Mouse (Mus musculus) erythroid progenitor cell, adult 5-6 weeks (primary cell): Measurements from ENCODE around the gene Zhx3. TPM values are rescaled to one million over a fixed set of nuclear protein-coding genes. Genes with fewer than 3 reads are reported as not detected.
A peak's percentile ranks its signal among the peaks of the same experiment; 100 is the strongest.

Source experiments
- ATAC-seq: replicated peaks from 2 replicates; pipeline ENCODE4 v1.8.0; 2016; ENCODE audit warnings: moderate number of reproducible peaks, mild to moderate bottlenecking, moderate TSS enrichment, inconsistent platforms; ENCODE audit not compliant: poor library complexity, low FRiP score, severe bottlenecking
- total RNA-seq, 2 experiments: library from RNA; stranded (forward) in 1 of 2; stranded (reverse) in 1 of 2; fragments of 150-400 nt in 1 of 2; fragments of 186-747, 209-891 nt in 1 of 2; gene quantifications; 2 replicates each; pipeline versions ENCODE4 v1.2.3 to v1.2.4; 2015 to 2017; ENCODE audit warnings: low replicate concordance in 2 of 2

The Zhx3 gene
- total RNA-seq, 2 experiments from 2014 or later: 2.1 TPM

DNA sequence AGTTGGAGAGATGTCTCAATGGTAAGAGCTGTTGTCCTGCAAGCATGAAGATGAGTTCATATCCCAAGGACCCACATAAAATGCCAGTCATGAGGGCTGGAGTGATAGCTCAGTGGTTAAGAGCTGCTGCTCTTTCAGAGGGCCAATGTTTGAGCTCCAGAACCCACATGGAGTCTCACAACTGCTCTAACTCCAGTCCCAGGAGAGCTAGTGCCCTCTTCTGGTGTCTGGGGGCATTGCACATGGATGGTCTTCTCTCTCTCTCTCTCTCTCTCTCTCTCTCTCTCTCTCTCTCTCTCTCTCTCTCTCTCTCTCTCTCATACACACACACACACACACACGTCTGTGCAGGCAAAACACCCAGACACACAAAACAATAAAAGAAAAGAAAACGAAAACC is 12.0 kb upstream of the Zhx3 start:
- ATAC-seq: no peak

DNA sequence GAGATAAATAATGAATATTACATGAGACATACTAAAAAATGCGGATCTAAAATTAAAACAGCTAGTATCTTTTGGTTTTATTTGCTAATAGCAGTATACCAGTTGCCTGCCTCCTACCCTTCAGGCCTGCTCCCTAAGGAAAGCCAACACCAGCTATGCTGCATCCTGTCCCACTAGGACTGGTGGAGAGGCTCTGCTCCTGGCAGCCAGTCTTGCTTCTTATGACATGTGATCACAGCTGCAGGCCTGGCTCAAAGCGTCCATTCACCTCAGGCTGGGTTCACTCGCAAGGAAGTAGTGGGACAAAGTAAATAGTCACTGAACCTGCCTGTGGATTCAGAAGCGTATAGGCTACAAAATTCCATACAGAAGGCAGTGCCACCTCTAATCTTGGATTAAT is 11.1 kb upstream of the Zhx3 start:
- ATAC-seq: no peak

DNA sequence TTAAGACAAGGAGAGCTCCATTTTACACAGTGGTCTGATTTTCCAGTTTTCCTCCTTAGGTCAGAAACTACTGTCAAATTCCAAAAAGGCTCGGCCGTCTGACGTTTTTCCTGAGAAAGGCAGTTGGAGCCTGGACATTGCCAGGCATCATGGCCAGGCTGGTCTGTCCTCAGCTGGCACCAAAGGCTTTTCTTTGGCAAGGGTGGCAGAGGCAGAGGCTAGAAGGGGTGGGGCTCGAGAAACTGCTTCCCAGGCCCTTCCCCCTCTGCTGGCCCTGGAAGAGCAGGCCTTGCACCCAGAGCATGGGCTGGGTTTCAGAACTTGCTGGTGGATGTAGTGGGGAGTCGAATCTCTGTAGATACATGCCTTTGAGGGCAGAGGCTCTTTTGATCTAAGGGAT is 9.6 kb upstream of the Zhx3 start:
- ATAC-seq: no peak

DNA sequence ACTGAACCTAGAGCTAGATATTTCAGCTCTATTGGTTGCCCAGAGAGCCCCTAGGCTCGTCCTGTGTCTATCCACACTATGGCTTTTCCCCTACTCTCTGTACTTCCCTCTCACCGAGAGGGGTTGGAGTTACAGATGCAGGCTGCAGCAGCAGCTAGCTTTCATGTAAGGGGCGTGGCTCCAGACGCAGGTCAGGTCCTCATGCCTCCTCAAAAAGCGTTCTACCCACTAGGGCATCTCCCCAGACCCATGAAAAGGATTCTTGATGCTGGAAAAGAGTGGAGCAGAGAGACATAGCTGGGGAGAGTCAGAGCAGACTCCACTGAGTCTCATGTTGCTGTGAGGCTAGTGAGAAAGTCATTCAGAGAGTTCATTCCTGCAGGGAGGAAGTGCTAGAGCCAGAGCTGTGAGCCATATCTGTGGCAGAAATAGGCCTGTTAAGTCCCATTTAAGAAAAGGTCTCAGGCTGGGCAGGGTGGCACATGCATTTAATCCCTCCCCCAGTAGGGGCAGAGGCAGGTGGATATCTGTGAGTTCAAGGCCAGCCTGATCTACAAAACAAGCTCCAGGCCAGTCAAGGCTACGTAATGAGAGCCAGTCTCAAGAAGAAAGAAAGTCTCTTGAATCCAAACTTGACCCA is 8.8 kb upstream of the Zhx3 start:
- ATAC-seq: no peak

DNA sequence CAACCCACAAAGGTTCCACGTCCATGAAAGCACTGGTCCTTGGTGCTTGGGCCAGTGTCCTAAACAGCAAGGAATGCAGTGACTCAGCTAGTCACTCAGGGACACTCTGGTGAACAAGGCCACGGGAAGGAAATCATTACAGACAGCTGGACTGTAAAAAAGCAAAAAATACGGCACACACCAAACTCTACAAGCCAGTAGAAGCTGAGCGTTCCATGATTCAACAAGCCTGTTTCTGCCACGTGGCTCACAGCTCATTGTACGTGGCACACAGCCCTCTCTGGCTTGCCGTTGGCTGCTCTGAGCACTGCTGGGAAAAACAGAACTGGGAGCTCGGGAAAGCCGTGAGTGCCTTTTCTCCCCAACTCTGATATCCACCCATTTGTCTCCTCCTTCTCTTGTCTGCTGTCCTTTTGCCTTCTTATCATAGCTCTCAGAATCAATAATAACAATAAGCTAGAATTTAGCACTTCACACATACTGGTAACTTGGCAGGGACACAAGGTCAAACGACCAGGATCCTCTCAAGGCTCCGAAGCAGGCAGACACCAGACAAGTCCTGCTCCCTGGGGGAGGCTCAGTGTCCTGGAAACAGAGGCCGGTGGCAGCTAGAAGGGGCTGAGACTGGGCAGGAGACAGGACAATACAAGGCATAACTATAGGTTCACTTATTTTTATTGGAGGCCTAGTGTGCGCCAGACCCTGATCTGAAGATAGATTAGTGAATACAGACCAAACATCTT is 7.8 kb upstream of the Zhx3 start, which contains the start of gene Lpin3:
Gene Lpin3, plus strand, starts transcription at position 218 of the 743 bp plus-strand sequence.
- no peak for ATAC-seq

DNA sequence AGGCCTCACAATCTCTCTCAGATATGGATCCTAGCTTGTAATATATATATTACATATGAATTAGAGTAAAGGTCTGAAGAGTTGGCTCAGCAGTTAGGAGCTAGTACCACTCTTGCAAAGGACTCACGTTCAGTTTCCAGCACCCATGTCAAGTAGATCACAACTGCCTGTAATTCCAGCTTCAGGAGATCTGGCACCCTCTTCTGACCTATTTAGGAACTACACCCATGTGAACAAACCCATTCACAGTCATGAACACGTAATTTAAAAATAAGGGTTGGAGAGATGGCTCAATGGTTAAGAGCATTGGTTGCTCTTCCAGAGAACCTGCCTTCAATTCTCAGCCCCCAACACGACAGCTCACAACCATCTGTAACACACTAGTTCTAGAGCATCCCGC is 3.3 kb upstream of the Zhx3 start:
- no peak for ATAC-seq

DNA sequence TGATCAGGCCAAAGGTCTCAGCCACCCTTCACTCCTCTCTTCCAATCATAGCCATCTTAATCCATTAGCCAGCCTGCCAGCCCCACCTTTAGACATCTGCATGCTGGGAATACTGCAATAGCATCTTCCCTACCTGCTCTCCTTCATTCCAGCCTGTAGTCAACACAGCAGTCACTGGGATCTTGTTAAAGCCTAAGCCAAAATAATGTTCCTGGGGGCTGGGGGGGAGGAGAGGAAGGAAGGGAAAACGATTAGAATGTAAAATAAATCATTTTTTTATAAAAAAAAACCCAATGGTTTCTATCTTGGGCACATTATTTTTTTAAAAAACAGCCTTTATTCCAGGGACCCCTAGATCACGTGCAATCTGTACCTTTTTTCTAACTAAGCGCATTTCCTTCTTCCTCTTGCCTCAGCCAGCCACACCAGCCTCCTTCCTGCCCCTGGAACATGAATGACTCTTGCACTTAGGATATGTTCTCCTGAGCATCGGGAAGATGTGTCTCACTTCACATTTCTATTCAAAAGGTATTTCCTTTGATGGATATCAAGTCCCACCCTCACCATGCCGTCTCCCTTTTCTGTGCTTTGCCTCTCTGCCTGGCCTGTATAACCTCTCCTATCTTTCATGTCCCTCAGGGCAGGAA is 1.6 kb upstream of the Zhx3 start:
- ATAC-seq: no peak

DNA sequence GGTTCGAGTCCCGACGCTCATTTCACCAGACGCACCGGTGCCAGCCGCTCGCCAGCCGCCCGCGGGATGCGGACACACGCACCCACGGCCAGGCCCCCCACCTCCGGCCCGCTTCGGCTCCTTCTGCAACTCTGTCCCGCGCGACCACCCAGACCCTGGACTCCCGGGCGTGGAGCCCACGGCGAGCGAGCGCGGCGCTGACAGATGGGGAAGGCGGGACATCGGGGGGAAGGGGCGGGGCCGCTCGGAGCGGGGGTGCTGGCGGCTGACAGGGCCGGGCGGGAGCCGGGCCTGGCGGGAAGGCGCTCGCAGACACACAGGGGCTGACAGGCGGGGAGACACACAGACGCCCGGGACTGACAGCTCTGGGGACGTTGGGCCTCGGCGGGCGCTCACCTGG is 403 bp downstream of the Zhx3 start:
- peak; percentile 90 for ATAC-seq

DNA sequence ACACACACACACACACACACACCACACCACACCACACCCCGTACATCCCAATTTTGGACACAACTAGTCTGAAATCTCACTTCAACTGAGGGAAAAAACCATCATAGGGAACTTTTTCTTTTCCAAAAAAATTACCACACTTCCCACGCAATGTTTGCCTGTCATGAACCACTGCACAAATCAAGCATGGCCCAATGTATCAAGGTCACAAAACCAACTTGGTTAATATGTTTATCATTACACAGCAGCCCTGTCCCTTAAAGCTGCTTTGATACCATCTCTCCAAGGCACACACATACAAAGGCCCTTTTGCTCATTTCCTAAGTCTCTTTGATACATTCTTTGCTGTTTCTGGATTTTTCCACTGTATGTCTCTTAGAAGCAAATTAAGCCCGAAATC is 1.5 kb downstream of the Zhx3 start:
- no peak for ATAC-seq

DNA sequence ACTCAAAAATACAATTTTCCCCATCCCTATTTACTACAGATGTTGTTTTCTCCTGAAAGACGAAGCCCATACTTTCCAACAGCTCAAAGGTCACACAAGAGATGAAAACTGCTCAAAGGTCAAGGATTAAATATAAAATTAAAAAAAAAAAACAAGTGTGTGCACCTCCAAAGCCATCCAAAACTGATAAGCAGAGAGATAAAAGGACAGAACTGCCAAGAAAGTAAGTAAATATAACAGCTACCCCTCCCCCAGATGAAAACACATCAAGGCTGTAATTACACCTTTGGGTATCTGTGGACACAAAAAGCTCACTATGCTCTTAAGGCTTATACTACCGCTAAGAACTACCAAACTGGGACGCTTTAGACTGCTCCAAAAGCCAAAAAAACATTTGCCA is 3.4 kb downstream of the Zhx3 start:
- no peak for ATAC-seq

DNA sequence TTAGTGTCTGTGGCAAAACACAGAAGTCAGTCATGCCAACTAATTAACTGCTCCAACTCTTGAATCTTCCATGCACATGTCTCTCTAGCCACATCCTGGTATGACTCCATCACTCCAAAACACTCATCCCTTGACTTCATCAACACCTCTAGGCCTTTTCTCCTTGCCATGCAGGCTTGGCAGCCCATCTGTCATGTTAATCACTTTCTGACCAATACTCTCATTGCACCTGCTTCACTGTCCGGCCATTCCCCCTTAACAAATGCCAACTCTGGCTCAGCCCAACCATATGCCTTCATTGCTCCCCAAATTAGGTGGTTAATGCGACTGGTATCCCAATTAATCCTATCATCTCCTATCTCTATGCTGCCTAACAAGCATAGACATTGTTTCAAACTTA is 7.5 kb downstream of the Zhx3 start:
- no peak for ATAC-seq

DNA sequence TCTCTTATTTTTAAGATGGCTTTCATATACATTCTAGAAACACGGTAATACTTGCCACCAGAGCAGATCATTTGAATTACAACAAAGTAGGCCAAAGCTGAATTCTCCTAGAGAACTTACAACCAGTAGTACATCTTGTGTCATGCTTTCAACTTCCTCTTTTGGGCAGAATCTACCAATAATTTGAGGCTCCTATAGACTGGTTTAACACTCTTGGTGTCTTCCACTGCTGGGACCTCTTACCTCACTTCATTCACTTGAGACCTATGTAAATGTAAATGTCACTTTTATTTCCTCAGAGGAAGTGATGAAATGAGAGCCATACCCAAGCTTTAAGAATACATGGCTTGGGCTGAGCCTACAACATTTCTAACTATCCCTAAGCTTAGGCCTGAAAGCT is 8.7 kb downstream of the Zhx3 start:
- ATAC-seq: no peak

DNA sequence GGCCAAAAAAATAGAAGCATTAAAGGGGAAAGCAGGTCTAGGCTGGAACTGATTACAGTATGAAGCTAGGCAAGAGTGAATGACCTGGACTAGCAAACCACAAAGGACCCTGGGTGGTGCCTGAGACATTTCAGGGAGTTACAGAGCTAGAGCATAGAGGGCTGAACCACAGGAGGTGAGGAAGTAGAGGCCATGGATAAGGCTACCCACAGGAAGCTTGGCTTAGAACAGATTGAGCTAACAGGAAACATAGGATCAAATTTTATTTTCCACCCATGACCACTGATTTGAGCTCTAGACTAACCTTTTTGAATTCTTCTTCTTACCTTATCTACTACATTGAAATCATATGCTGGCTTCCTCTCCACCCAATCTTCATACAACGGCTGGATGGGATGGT is 12.4 kb downstream of the Zhx3 start:
- ATAC-seq: no peak

DNA sequence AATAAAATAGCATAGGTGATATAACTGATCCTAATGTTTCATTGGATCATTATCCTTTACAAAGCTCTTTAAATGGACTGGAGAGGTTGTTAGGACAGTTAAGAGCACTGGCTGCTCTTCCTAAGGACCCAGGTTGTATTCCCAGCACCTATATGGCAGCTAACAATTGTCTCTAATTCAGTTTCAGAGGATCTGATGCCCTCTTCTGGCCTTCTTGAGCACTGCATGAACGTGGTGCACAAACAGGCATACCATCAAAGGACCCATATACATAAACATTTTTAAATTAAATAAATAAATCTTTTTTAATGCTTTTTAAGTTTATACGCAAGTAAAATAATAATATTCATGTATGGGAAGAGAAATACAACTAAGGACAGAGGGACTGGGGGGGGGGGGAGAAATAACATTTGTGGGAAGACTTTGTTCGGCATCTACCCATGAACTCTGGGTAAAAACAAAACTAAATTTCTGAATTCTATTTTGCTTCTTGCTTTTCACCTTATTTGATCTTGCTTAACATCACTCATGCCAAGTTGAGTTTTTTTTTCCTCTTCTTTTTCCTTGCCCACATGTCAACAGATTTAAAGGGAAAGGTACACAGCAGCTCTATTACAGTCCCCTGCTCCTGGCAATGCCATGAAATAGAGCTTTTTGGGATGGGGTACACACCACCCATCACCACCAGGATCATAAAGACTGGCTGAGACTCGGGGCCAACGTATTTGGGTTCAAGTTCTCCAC is 16.3 kb downstream of the Zhx3 start:
- ATAC-seq: no peak

DNA sequence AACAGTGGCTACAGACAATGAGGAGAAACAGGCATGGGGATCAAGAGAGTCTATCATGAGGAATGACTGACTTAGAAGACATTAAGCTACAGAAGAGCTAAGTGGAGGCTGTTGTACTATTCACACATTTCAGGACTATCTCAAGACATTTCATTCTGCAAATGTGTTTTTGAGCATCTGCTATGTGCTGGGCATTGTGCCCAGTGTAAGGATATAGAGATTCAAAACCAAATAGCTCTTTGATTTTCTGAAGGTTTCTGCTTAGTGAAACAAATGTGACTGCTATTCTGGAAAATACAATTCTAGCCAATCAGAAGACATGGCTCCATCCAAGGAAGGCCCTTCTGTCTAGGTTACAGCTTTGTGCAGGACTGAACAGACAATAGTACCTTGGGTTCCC is 18.1 kb downstream of the Zhx3 start:
- no peak for ATAC-seq

DNA sequence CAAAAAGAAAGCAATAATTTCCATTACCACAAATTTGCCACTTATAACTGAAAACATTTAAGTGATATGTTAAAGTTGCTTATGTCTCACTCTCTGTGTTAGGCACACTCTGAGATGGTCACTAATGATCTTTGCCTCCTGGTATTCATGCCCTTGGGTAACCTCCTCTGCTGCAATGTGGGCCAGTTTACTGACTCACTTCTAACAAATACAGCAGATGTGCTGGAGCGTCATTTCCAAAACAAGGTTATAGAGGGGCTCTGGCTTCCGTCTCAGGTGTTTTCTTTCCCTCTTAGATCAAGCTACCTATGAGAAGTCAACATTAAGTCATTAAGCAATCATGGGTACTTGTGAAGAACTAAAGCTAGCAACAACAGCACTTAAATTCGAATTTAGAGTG is 22.4 kb downstream of the Zhx3 start:
- no peak for ATAC-seq

DNA sequence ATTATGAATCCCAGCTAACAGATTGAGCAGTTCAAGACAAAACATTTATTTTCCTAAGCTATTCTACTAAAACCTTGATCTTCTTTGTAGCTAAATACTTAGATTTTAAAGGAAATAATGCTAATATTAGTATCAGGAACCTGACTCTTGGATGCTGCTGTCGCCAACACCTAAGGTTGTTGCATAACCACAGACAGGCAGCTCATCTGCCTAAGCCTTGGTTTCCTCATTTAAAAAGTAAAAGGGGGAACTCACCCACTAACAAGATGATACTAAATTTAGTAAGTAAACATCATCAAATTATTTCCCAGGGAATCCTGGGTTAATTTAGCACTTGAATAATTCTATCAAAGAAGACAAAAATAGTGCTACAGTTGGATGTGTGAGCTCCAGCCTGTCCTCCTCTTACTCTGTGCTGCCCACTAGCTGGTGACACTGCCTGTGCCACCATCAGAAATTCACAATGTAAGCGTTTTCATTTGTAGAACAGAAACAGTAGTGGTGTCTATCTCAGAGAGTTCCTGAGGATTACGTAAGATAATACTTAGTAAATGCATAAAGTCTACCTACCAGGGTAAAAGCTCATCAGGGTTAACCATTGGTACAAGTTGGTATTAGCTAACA is 23.1 kb downstream of the Zhx3 start:
- no peak for ATAC-seq

DNA sequence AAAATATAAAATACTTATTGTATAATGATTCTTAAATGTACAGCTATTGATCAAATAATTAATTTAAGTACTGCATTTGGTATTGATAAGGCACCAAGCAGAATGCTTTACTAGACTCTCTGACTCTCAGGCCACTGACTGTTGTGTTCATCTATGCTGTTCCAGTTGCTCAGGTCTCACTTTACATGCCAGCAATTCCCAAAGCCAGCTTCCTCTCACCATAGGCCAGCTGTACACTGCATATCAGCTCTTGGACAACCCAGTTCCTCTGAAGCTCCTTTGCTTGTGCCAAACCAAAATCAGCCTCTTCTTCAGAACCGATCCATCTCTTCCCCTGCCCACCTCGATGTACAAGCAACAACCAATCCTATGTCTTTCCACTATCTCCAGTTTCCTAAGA is 24.6 kb downstream of the Zhx3 start:
- no peak for ATAC-seq

DNA sequence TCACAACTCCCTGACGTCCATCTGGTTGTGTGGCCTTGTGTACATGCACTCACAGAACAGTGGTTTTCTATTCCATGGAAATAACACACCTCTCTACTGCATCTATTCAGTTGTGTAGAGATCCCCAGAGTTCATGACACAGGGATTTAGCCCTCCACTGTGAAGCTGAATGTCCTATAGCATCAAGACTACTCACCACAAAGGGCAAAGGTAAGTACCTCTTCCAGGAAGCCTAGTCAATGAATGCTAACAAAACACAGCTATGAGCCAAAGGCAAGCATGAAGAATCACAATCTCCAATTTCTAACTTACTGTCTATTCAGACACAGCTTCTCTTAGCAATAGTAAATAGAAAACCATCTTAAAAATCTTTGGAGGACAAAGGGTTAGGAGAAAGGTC is 25.1 kb downstream of the Zhx3 start:
- ATAC-seq: no peak

DNA sequence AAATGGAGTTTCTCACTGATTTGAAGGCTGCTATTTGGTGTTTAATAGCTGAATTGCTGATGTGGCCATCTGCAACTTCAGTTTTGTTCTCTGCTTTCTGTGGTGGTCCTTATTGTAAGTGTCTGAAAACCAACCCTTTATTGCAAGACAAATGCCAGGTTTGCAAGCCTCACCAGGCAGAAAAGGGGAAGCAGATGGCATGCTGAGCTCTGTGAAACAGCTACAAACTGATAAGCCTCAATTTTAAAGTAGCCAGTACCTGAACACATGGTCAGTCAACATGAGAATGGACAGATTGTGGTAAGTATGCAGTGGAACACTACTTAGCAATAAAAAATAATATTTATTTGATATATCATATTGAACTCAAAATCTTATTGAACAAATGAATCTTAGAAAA is 32.0 kb downstream of the Zhx3 start:
- ATAC-seq: no peak
